Mouse (Mus musculus) liver, adult 10 weeks (tissue): Measurements from ENCODE around the gene Nabp2. TPM values are rescaled to one million over a fixed set of nuclear protein-coding genes. Genes with fewer than 3 reads are reported as not detected.

Source experiments
- polyA plus RNA-seq: library from polyadenylated mRNA; stranded (reverse); fragments of 350-450 nt; fragmentation: Illumina TruSeq; extraction: RNeasy Lipid Tissue Mini Kit (QIAGEN cat#74804); gene quantifications from one replicate; pipeline ENCODE4 v1.2.3, GENCODE M21; 2014; ENCODE audit warnings: low read depth, low replicate concordance

Gene Nabp2
- polyA plus RNA-seq: 26.7 TPM

DNA sequence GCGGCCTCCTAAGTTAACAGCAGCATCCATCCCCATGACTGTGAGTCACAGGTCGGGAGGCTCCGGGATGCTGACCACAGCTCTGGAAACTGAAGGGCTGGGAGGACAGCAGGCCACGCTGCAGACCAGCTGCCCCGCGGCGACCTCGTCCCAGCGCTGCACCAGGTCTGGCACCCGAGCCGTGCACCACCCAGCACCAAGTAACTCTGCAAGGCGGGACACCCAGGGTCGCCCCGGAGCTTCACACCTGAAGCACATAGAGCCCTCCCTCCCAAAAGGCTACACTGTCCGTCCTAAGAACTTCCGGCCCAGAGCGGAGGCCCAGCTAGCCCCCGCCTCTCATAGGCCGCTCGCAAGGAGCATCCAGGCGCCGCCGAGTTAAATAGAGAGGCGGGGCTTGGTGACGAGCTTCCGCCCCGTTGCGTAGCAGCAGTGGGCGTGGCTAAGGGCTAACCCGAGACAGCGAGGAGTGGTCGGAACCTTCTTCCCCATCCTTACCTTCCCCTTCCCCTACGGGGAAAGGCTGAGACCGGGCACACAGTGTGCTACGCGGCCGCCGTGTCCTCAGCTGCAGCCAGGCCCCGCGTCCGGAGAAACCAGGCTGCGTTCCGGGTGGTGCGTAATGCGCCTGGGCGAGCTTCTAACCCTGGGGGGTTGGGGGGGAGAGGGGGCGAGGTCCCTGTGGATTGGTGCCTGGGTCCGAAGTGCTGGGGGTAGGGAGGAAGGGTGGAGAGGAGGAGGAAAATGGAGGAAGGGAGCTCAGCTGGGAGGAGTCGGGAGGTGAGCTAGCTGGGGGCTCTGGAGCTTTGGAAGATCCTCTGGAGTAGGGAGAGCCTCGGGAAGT, at the start of gene Nabp2, which contains the start of gene Rnf41:
Gene Nabp2, minus strand, starts transcription at position 282 of the 844 bp plus-strand sequence.
Gene Rnf41, plus strand, starts transcription at position 447 of the 844 bp plus-strand sequence.

DNA sequence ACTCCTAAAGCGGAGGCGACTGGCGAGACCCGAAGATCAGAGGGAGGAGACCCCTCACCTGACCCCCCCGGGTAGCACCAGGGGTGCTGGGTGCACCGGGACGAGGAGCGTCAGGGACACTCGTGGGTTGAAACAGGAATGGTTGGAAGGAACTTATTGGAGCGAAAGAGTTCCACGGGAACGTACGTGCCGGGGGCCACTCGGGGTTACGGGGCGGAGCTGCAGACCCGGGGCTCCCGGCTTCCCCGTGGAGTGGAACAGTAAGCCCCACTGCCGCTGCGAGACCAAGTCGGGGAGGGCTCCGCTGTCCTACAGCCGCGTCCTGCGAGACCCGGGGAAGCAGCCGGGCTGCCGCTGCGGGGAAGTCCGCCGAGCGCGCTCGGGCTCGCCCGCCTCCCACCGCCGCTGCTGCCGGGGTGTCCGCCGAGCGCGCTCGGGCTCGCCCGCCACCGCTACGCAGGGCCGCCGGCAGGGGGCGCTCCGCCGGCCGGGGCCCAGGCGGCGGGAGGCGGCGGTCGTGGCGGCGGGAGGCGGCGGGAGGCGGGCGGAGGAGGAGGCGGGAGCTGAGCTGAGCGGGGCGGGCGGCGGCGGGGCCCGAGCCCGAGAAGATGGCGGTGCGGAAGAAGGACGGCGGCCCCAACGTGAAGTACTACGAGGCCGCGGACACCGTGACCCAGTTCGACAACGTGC, 47.6 kb upstream of the Nabp2 start, which contains the start of gene Smarcc2:
Gene Smarcc2, plus strand, starts transcription at position 530 of the 690 bp plus-strand sequence.

DNA sequence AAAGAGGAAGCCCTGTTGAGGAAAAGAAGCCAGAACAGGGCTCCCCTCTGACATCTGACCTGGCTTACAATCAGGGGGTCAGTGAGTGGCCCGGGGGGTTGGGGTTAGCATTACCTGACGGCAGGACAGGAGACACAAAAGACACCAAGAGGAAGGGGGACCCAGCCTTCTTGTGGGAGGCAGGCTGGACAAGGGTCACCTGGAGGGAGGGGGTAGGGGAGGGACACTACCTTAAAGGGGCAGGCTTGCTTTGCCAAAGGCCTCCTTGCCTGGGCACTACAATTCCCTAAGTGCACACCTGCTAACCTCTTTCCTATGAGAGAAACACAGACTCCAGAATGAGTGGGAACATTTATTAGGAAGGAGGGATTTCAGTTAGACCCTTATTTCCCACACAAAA, 10.2 kb downstream of the Nabp2 start, which contains the start of gene Slc39a5:
Gene Slc39a5, minus strand, starts transcription at position 174 of the 400 bp plus-strand sequence.

DNA sequence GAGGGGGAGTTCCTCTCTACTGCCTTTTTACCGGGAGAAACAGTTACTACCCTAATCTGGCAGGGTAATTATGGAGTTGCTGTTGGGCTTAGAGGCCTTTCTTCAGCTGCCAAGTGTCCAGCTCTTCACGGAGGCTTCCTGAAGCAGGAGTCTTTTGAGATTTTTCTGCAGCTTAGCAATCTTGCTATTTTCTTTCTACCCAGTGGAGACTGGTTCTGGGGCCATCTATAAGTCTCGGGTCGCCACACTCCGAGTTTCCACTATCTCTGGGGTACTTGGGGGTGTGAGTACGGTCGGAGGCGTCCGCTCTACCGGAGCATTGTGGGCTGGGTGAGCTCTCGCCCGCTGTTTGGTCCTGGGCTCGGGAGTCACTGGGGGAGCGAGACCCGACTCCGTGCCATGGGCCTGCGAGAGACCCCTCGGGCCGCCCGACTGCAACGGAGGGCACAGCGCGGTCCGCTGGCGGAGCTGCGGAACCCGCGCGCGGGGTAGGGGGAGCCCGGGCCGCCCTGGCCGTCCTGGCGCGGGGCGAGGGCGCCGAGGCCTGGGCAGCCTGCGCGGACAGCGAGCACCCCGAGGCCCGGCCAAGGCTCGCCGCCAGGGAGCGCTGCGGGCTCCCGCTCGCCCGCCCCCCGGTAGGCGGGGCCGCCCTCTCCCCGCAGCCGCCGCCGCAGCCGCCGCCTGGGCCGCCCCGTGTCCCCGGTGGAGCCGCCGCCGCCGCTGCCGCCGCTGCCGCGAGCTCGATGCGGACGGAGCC, 34.7 kb downstream of the Nabp2 start, which contains the start of gene Ankrd52:
Gene Ankrd52, plus strand, starts transcription at position 661 of the 757 bp plus-strand sequence.

DNA sequence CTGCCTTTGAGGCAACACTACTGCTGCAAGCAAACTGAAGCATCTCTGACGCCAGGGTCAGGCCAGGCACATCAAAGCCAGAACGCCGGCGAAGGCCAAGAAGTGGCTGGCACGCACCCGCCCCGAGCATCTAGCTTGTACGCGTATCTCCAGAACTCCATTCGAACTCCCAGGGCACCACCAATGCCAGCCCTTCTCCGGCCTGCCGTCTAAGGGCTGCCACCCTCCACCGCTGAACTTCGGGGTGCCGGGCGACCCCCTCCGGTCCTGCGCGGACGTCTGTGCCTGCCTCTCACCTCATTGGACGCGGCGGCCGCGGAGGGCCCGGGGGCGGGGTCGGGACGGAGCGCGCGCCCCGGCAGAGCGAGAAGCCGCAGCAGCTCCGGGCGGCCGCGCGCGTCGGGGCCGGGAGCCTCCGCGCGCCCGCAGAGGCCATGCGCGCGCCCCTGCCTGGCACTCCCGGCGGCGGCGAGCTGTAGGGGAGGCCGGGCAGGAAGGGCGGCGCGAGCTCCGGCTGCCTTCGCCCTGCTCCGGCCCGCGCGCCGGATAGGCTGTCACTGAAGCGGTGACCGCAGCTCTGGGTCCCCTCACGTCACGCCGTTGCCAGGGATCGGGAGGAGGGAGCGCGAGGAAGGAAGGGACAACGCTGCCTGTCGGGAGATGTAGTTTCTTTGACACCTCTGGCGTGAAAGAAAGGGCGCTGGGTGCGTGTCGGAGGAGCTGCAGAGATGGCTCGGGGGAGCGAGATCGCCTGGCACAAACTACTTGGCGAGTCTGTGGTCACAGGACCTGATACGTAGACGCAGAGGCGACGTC, 42.7 kb downstream of the Nabp2 start, which contains the start of gene Coq10a:
Gene Coq10a, minus strand, starts transcription at position 596 of the 816 bp plus-strand sequence.

Other genes with a start within 250 kb of the Nabp2 start
- 5.7 TPM for gene Rbms2, start 231.2 kb downstream of the Nabp2 start, polyA plus RNA-seq
- gene Gls2, start 217.0 kb downstream of the Nabp2 start, polyA plus RNA-seq: 171 TPM
- 23.2 TPM for gene Spryd4, start 199.7 kb downstream of the Nabp2 start, polyA plus RNA-seq
- not detected for gene Mip, start 185.7 kb downstream of the Nabp2 start, polyA plus RNA-seq
- gene Timeless, start 179.4 kb downstream of the Nabp2 start, polyA plus RNA-seq: 0.69 TPM
- gene Apon, start 157.4 kb downstream of the Nabp2 start, polyA plus RNA-seq: 346 TPM
- gene Apof, start 142.8 kb downstream of the Nabp2 start, polyA plus RNA-seq: 593 TPM
- gene Stat2, start 140.9 kb downstream of the Nabp2 start, polyA plus RNA-seq: 18.9 TPM
- not detected for gene Il23a, start 112.7 kb downstream of the Nabp2 start, polyA plus RNA-seq
- 6.5 TPM for gene Pan2, start 108.2 kb downstream of the Nabp2 start, polyA plus RNA-seq
- gene Cnpy2, start 89.0 kb downstream of the Nabp2 start, polyA plus RNA-seq: 59.7 TPM
- gene Cs, start 73.8 kb downstream of the Nabp2 start, polyA plus RNA-seq: 53.8 TPM
- gene Coq10a, start 42.5 kb downstream of the Nabp2 start, polyA plus RNA-seq: 18.8 TPM
- gene Ankrd52, start 34.4 kb downstream of the Nabp2 start, polyA plus RNA-seq: 3.7 TPM
- not detected for gene Slc39a5, start 10.3 kb downstream of the Nabp2 start, polyA plus RNA-seq
- gene Rnf41, start 165 bp upstream of the Nabp2 start, polyA plus RNA-seq: 2.3 TPM
- 34.1 TPM for gene Smarcc2, start 47.8 kb upstream of the Nabp2 start, polyA plus RNA-seq
- gene Myl6, start 82.7 kb upstream of the Nabp2 start, polyA plus RNA-seq: 58.1 TPM
- gene Myl6b, start 87.2 kb upstream of the Nabp2 start, polyA plus RNA-seq: not detected
- gene Esyt1, start 114.4 kb upstream of the Nabp2 start, polyA plus RNA-seq: 1.4 TPM
- 0.85 TPM for gene Zc3h10, start 136.3 kb upstream of the Nabp2 start, polyA plus RNA-seq
- gene Rpl41, start 137.8 kb upstream of the Nabp2 start, polyA plus RNA-seq: 17.9 TPM
- gene Pa2g4, start 154.5 kb upstream of the Nabp2 start, polyA plus RNA-seq: 57.7 TPM
- gene Erbb3, start 178.2 kb upstream of the Nabp2 start, polyA plus RNA-seq: 51.1 TPM
- gene Rps26, start 215.3 kb upstream of the Nabp2 start, polyA plus RNA-seq: 7.3 TPM
- gene Ikzf4, start 234.5 kb upstream of the Nabp2 start, polyA plus RNA-seq: 0.13 TPM